Mouse (Mus musculus) embryo, embryonic 10.5 days (tissue): ENCODE results near the gene Prdm1.

Experiments
- DNase-seq: peaks from one replicate; pipeline ENCODE4 v3.0.0-alpha.2; 2015; ENCODE audit warnings: low spot score

Prdm1 gene

DNA sequence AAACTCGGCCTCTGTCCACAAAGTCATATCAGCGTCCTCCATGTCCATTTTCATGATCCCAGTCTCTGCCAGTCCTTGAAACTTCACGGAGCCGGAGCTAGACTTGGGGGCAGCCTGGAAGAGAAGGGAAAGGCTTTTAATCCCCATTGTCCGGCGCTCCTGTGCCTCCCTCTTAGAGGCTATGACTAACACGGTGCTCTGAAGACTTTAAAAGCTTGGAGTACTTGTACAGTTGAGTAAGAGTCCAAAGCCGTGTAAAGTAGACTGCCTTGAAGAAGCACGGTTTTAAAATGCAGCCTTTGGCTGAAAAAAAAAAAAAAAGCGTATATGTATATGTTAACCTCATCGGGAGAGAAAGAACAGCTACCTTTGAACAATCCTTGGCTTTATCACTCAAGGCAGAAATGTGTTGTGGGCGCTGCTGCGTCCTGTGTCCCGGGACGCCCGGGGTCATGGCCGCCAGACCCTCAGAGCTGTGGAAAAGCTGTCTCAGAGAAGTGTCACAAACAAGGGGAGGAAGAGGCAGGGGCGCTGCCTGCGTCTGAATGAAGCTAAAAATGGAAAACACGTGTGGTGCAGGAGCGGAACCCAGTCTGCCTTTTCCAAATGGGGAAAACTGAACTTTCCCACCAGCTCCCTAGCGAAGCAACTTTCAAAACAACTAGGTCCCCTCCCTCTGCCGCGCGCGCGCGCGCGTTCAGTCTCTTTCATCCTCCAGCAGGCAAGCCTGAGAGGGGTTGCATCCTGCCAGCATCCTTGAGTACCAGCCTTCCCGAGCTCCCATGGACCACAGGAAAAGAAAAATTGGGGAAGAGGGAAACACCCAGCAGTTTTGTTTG lies 71.3 kb downstream of the Prdm1 start:
- peak; percentile 77 for DNase-seq

DNA sequence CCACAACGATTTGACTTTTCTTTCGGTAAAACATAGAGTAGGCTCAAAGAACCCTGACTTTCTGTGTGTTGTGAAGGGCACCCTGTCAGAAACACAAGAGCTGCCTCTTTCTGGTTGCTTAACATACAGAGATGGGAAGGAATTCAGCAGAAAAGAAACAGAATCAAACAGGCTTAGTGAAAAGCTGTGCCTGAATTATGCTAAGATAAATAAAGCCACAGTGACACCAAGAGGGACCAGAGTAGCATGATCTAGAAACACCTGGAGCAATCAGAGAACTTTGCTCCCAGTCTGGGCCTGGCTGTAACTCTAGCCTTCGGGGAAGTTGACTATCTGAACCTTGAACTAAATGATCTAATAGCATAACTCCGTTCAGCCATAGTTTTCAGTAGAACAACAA lies 73.5 kb downstream of the Prdm1 start:
- peak; percentile 27 for DNase-seq

DNA sequence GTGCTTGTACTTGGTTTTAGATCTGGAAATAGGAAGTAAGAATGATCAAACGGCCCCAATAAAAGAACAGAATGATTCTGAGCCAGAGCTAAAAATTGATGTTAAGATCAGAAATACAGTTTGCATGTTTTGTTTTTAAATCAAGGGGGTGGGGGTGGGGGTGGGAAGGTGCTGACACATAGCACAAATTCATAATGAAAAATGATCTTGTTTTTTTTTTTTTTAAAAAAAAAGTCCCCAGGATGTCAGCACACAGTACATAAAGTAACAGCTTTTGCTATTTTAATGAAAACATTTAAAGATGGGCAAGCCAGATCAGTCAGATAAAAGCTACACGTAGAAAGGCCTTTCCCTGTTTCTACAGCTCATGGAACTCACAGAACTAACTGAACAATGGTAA lies 74.2 kb downstream of the Prdm1 start:
- DNase-seq: no peak

DNA sequence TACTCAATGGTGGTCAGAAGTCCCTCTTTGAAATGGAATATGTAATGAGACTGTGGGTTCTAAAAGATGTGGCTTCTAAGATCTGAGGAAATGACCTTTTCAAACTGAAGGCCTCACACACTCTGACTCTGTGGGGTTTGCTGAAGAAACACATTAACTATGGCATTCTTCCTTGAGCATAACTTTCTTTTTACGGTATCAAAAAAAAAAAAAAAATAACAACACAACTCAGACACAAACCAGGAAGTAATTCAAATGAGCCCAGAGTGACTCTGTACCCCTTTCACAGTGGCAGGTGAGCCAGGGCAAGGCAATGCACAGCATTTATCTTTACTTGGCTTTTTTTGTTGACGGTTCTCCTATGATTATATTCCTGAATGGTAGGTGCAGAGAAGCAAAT lies 77.5 kb downstream of the Prdm1 start:
- DNase-seq: no peak

DNA sequence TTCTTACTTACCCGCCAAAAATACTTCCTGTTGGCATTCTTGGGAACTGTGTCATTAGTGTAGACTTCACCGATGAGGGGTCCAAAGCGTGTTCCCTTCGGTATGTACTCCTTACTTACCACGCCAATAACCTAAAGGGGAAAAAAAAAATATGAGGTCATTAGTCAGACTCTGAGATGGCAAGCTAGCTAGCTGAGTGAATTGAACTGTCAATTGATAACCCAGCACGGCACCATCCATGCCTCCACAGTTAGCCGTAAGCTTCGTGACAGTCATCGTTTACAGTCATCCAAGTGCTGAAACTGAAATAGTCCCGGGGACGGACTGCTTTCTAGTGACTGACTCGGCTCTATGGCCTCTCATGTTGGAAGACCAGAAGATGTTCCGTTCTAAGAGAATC lies 78.2 kb downstream of the Prdm1 start:
- no peak for DNase-seq

DNA sequence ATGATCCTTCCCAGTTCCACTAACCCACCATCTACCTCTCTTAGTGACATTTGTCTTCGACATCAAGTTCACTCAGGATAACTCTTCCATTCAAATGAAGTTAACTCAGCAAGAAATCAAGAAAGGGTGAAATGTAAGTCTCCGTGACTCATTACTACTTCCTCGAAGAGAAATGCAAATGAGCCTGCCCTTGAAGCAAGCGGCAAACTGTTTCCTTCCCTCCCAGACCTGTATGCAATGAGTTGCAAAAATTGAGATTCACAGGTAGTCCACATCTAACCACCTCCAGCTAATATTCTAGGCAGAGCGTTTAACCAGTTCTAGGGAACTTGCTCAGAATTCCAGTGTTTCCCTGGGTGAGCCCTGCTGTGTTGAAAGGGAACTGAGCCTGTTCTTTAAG lies 78.6 kb downstream of the Prdm1 start:
- no peak for DNase-seq

DNA sequence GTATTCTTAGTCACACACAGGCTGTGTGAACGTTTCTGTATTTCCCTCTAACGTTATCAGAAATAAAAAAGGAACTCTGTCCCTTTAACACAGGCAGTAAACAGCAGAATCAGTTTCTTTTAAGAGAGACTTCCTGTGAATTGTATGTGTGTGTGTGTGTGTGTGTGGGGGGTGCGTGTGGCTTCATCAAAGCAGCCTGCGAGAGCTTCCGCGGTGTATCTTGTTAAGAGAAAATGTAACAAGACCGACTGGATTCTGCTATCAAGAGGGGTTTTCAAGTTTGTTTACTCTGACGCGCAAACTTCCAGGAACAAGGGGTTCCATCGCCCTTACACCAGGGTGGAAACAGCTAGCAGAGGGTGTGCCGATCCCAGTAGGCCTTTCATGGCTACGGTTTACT lies 80.1 kb downstream of the Prdm1 start:
- peak; percentile 37 for DNase-seq

DNA sequence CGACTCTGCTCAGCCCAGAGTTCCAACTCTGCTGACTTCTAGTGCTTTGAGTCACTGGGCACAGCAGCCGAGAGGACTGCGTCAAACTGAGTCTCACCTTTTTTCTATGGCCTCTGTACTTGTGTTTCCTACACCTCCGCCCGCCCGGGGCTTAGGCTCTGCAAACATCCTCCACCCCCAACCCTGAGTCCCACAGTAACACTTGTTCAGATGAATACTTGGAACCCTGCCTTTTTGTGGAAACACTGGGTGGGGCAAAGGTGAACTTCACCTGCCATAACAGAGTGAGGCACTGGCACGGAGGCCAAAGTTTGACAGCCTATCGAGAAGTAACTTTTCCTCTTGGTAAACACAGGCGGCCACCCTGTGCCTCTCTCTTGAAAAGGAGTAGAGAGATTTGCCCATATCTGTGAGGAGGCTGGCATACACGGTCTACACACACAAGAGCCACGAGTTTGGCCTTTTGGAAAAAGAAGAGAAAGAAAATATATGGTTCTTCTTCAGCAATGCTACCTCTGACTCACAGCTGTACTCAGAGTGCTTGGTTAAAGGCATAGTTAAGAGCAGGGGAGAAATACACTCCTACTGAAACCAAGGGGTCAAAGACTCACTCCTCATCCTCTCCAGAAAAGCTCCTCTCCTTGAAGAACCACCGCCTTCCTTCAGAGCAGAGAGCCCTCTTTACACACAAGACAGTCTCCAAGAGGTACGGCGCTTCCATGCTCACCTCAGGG lies 80.7 kb downstream of the Prdm1 start:
- no peak for DNase-seq

DNA sequence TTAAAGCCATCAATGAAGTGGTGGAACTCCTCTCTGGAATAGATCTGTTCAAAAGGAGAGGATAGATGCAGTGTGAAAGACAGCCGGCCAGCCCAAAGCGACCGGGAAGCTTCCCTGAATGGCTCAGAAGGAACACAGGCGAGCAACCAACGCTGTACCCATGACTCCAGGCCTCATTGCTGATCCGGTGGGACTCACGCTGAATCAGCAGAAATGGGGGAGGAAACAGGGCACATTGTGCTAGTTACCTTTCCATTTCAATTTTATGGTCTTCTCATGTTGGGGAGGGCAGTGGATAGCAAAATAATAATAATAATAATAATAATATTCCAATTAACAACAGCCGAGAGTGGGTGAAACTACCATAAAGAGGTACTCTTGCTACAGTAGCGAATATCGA lies 81.3 kb downstream of the Prdm1 start:
- DNase-seq: no peak

DNA sequence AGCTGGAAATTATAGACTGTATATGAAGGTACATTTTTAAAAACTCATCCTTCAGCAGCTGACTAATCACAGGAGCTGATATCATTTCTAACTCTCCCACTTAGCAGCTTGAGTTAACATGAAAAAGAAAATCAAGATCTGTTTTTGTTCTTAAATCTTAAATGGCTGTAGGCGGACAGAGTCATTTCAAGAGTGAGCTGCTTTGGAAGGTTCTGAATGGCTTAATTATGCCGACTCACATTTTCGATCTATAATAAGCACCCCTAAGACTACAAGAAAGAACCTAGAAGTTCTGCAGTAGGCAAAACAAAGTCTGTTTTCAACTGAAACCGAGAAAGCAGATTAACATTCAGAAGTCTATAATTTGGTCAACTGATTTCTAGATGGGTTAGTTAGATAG lies 83.9 kb downstream of the Prdm1 start:
- no peak for DNase-seq

DNA sequence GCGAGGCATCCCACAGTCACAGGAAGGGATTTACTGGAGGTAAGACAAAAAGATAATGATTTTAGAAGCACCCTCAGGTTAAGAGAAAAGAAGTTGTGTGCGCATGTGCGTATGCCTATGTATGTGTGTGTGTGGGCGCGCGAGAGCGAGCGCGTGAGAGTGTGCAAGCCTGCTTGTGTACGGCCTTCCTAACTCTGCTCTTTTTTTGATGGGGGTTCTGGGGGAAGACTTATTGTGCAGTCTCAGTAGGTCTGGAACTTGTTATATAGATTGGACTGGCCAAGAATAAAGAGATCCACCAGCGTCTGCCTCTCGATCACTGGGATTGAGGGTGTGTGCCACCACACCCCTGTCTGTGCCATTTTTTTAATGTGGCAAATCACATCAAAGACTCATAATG lies 84.6 kb downstream of the Prdm1 start:
- no peak for DNase-seq

DNA sequence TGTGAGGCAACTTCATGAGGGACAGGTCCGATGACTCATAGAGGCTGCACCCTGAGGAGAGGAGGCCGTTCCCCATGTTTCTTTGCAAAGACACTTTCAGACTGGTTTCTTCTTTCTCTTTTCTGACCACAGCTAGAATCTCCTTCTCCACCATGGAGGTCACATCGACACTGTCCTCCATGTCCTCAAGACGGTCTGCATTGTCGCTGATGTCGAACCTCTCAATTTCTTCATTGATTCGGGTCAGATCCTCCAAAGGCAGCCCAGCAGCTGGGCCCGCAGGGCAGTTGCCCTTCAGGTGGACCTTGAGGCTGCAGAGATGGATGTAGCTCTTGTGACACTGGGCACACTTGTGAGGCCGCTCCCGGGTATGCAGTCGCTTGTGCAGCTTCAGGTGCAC lies 88.6 kb downstream of the Prdm1 start:
- no peak for DNase-seq

DNA sequence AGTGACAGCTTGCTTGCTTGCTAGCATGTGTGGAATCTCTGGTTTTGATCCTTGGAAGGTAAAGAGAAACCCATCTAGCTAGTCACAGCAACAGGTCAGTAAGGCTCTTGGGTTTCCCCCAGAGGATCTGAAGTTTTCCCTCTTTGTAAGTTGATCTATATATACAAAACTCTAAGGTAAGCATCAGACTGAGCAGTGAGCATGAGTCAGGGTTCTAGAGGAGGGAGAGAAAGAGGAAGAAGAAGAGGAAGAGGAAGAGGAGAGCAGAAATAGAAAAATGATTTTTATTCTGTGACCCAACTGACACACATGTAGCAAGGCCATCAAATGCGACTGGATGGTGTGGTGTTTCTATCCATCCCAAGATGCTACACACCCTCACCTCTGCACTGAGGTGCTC lies 90.7 kb downstream of the Prdm1 start:
- no peak for DNase-seq

DNA sequence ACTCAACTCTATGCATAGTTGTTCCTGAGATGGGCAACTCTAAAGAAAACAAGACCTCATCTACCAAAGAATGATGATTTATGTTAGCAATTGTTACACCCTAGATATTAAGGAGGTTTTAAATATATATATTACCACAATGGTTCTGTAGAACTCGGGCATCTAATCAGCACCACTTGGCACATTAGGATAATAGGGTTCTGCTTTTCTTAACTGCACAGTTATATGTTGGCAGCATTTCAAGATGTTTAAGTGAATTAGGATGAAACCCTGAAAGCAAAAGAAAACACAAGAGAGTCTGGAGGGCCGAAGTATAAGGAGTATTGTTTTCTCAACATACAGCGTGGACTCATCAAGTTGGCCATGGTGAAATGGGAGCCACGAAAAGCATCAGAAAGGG lies 92.3 kb downstream of the Prdm1 start:
- no peak for DNase-seq

DNA sequence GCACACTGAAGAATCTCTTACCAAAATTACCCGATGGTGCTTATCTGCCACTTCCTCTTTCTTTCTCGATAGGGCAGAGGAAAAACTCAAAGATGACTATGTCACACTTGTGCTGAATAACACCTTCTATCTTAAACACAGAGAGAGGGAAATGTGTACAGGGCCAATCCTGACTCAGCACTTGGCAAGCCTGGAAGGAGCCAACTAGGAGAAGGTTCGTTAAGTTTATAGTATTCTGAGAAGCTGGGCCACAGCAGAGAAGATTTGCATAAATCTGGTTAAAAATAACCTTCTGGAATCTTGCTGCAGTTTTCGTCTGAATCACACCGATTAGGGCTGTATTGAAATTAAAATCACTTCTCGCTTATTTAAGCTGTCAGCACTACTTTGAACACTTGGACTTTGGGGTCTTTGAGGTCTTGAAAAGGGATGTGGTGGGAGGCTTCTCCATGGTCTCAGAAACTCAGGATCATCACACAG lies 93.6 kb downstream of the Prdm1 start:
- no peak for DNase-seq

DNA sequence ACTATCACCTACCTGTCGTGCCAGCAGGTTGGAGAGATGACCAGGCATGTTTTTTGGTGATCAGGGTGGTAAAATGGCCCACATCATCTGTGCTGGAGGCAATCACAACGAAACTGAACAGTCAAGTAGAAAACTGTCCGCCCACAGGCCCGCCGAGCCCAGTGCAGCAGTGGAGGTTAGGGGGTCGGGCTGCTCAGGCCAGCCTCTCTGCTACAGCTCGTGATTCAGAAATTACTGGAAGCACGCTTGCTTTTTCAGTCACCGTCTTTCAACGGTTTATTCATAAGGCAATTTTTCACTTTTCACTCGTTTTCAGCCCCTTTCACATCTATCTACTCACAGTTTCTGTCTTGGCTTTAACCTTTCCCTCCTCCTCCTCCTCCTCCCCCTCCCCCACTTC lies 96.1 kb downstream of the Prdm1 start:
- no peak for DNase-seq

DNA sequence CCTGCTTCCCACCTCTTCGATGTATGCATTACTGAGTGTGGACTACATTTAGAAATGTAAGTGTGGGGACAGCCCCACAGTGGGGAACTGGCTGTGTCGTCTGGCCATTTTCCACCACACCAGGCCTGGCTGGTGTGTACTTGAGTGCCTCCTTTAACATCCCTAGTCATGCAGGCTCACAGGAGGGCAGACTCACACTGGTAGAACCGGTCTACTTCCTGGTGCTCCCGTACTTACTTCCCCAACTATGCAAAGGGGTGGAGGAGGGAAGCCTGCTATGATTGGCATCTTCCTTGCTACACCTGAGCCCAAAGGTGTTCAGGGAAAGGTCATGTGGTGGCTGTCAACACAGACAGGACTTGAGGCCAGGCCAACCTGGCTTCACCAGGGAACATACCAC lies 96.6 kb downstream of the Prdm1 start:
- no peak for DNase-seq

DNA sequence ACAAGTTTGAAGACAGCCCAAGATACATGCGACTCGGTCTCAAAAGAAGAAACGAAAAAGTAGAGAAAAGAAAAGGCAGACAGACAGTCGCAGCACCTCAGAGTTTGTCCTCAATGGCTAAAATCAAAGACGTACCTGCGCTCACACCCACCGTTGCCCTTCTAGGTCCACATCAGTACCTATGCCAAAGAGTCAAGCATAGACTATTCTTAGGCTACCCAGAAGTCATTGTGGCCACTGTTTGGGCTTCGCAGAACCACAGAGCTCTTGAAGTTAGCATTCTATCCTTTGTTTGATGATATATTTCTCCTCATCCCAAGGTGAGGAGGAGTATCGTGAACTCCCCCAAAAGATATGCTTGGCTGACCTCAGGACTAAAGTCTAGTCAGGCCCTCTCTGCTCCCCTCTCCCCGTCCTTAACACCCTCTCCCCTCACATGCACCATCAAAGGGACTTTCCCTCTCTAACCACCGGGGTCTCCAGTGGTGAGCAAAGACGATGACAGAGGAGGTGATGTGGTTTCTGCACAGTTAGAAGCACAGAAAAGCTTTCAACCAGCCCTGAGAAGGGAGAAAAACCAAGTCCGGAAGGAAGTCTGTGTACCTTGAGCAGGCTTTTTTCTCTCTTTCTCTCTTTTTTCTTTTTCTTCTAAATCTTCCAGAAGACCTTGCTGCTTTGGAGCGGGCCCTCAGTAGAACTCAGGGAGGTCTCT lies 99.0 kb downstream of the Prdm1 start:
- no peak for DNase-seq

DNA sequence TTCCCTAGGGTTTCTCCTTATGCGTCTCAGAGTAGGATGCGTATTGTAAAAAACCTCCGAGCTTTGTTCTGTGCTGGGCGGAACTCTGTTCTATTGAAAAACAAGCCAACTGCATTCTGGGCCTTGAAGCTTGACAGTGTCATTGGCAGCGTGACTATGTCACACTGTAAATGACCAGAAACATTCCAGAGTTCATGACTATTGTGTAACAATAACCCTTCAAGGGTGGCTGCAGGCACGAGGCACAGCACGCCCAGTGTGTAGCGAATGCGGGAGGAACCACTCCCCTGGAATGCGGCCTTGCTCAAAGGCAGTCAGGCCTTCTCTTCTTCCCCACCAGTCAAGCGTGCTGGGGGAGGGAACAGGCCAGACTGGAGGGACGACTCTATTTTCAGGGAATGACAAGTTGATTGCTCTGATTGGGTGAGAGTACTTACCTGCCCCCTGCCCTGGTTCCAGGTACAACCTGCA lies 100.4 kb downstream of the Prdm1 start:
- DNase-seq: peak; percentile 60

DNA sequence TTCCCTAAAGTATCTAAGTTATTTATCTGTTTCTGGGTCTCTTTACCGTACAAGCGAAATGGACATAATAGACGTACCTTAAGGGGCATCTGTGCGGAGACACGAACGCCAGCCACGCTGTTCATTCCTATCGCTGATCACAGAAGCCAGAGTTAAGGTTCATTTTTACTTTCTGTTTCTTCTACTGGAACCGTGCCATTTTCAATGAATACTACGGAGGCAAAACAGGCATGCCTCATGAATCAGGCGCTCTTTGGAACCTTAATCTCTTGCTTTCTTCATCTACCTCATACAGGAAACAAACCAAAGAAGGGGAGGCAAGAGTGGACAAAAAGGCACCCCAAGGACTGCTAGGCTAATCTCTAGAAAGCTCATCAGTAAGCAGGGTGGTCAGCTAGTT lies 100.9 kb downstream of the Prdm1 start:
- DNase-seq: no peak

DNA sequence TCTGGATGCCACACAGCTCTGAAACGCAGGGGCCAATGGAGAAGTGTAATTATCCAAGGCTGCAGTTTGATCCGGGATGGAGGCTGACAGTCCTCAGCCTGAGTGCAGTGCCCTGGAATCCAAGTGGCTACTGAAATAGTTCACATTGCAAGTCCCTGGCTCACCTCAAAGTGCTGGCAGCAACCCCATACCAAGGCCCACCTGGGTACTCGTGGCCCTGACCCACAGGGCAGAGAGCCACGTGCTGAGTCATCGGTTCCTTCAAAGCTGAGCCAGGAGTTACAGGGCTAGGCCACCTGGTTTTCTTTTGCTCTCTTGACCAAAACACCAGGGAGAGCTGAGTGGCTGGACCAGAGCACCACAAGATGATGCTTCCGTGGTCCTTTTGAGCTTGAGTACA lies 103.3 kb downstream of the Prdm1 start:
- DNase-seq: no peak

DNA sequence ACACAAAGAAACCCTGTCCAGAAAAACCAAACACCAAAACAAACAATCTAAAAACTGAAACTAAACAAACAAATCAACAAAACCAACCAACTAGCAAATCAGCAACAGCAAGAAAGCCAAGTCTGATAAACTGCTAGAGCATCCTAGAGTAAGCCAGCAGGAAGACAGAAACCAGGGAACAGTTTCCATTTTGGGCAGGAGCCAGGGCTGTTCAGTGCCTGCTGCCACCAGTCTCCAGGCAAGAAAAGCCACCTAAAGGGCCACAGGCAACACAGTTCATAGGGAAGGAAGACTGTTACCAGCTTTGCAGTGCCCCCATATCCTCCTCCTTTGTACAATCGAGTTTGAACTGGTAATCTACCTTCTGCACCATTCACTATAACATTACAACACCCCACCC lies 106.4 kb downstream of the Prdm1 start:
- no peak for DNase-seq

DNA sequence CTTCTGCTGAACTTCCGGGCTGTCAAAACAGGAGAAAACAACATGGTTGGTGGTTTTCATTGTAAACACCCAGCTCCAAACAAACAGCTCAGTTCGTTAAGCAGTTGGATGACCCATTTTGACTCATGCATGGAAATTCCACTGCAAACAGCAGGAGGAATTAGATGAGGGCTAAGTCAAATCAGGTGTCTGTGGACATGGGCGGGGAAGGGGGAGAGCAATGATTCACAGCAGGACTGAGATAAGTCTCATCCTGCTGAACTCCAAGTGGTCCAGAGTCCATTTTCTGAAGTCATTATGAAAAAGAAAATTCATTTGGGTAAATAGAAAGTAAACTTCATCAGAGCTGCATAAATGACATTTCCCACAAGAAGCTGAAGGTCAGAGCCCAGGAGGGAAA lies 108.1 kb downstream of the Prdm1 start:
- no peak for DNase-seq
